21 mouse cellular contexts compared by ENCODE assay signal in the genomic region with DNA sequence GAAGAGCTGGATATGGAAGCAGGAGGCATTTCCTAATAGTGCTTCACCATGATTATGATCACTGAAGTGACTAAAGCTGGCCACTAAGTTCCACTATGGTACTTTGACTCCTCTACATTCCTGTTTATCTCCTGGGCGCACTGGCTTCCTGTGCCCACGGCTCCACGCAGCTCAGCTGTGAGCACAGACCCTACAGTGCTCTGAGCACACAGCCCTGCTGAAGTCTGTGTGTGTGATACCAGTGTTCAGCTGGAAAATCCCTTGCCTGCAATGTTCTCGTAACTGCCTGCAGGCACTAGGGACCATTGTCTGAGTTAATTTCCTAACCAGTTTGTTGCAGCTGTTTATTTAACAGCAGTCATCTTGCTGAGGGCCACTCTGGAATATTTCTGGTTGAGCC.
"Had no signal": no experiment of that assay in that cellular context is flagged by ENCODE, and none has a peak within 500 bp of the region (broad histone marks: within the 10 kb centered on the region; RNA-seq: fewer than 3 reads in every experiment).

No protein-coding gene starts in this region.

- H3K4me2 ChIP-seq: limb, embryonic 15.5 days; liver, embryonic 11.5 days; lung, embryonic 14.5 days; midbrain, embryonic 13.5 days had no signal

- H3K27me3 ChIP-seq: limb, embryonic 15.5 days; midbrain, embryonic 13.5 days had no signal

- H3K4me1 ChIP-seq: limb, embryonic 15.5 days had no signal

- H3K27ac ChIP-seq: kidney, postnatal 0 days; layer of hippocampus, adult 2 months; limb, embryonic 15.5 days; liver, embryonic 14.5 days; midbrain, embryonic 13.5 days; stomach, postnatal 0 days had no signal

- ATAC-seq: liver, postnatal 0 days; lung, postnatal 0 days; midbrain, embryonic 13.5 days; midbrain, embryonic 16.5 days had no signal

- H3K9ac ChIP-seq: limb, embryonic 15.5 days; liver, embryonic 14.5 days; liver, postnatal 0 days; lung, embryonic 14.5 days; midbrain, embryonic 13.5 days had no signal

- DNase-seq: kidney, adult 18-20 months; kidney, postnatal 25 days; layer of hippocampus, adult 9-11 months; liver, postnatal 0 days; lung, embryonic 14.5 days; right cerebral cortex, adult 18-20 months; right cerebral cortex, postnatal 14 days; right cerebral cortex, postnatal 4 days; thymus, adult 2 months; thymus, postnatal 14 days; thymus, postnatal 4 days had no signal

- H3K9me3 ChIP-seq: limb, embryonic 15.5 days; midbrain, embryonic 13.5 days had no signal

- H3K4me3 ChIP-seq: layer of hippocampus, adult 2 months; limb, embryonic 15.5 days; midbrain, embryonic 13.5 days; myocyte had no signal
